ENCODE assay signal across 25 mouse cellular contexts in the genomic region with DNA sequence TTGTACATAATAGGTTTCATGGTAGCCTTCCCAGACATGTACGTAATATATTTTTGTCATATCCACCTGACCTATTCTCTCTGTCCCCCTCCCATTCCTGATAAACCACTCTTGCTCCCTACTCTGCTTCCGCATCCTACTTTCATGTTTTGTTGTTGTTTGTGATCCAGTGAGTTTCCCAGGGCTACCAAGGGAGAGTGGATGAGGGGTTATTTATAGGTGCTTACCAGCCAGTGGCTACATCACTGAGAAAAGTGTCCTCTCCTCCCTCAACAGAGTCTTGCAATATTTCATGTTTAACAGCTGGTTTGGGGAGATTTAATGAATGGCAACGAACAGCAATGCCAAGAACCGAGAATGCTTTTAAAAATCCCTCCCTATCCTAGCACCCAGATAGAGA.
DNase-seq lines count a peak whose midpoint lies in the region; ATAC-seq lines count a peak whose summit lies in the region.
"Had no signal": no experiment of that assay in that cellular context is flagged by ENCODE, and none has a peak within 500 bp of the region (broad histone marks: within the 10 kb centered on the region; RNA-seq: fewer than 3 reads in every experiment).

No protein-coding gene starts in this region.

- no peaks in the 10 kb centered on the region for H3K27me3 ChIP-seq in hindbrain, embryonic 14.5 days (ENCODE audit: control insufficient read depth, insufficient read depth, low read length)
- no peaks in the 10 kb centered on the region for H3K27me3 ChIP-seq in hindbrain, embryonic 11.5 days (ENCODE audit: control insufficient read depth, insufficient read depth, low read length)
- no peaks in the 10 kb centered on the region for H3K27me3 ChIP-seq in neural tube, embryonic 11.5 days (ENCODE audit: control insufficient read depth, insufficient read depth, low read length)
- no peaks in the 10 kb centered on the region for H3K27me3 ChIP-seq in neural tube, embryonic 12.5 days (replicated peaks)
- H3K27me3 ChIP-seq in neural tube, embryonic 15.5 days (replicated peaks): no peaks in the 10 kb centered on the region
- no peaks in the 10 kb centered on the region for H3K27me3 ChIP-seq in midbrain, embryonic 16.5 days (ENCODE audit: control insufficient read depth, insufficient read depth, low read depth, low read length)
- H3K27me3 ChIP-seq: forebrain, embryonic 13.5 days; heart, embryonic 12.5 days; heart, embryonic 15.5 days; hindbrain, embryonic 13.5 days had no signal

- 68% methylated on average over 4 of the region's 4 CpGs for WGBS in hindbrain, embryonic 14.5 days
- 89% methylated on average over 4 of the region's 4 CpGs for WGBS in hindbrain, embryonic 11.5 days
- WGBS in neural tube, embryonic 11.5 days: 57% methylated on average over 4 of the region's 4 CpGs
- WGBS in neural tube, embryonic 12.5 days: 54% methylated on average over 4 of the region's 4 CpGs
- 32% methylated on average over 4 of the region's 4 CpGs for WGBS in neural tube, embryonic 15.5 days
- WGBS in midbrain, embryonic 16.5 days: 73% methylated on average over 4 of the region's 4 CpGs

- H3K4me1 ChIP-seq in hindbrain, embryonic 14.5 days (replicated peaks; ENCODE audit: control insufficient read depth, insufficient read depth, low read length): peaks cover 24% of the 10 kb centered on the region; the same call in 1 of the 2 replicates
- H3K4me1 ChIP-seq in hindbrain, embryonic 11.5 days (replicated peaks; ENCODE audit: control insufficient read depth, insufficient read depth, low read length): no peaks in the 10 kb centered on the region
- no peaks in the 10 kb centered on the region for H3K4me1 ChIP-seq in neural tube, embryonic 11.5 days (ENCODE audit: control insufficient read depth, insufficient read depth, low read length)
- peaks cover 30% of the 10 kb centered on the region for H3K4me1 ChIP-seq in neural tube, embryonic 12.5 days
- peaks cover 30% of the 10 kb centered on the region for H3K4me1 ChIP-seq in neural tube, embryonic 15.5 days
- H3K4me1 ChIP-seq in midbrain, embryonic 16.5 days (ENCODE audit: control insufficient read depth, insufficient read depth, low read length): peaks cover 14% of the 10 kb centered on the region
- H3K4me1 ChIP-seq: heart, embryonic 12.5 days; heart, embryonic 15.5 days had no signal

- no peak overlapping the region for H3K4me2 ChIP-seq in hindbrain, embryonic 14.5 days (replicated peaks)
- H3K4me2 ChIP-seq in hindbrain, embryonic 11.5 days (replicated peaks; ENCODE audit: low read depth, low read length): no peak overlapping the region
- H3K4me2 ChIP-seq in neural tube, embryonic 11.5 days (ENCODE audit: low read depth): no peak overlapping the region
- peak overlapping the region; percentile 5; the same call in 1 of the 2 replicates for H3K4me2 ChIP-seq in neural tube, embryonic 12.5 days (replicated peaks)
- H3K4me2 ChIP-seq in neural tube, embryonic 15.5 days: peak overlapping the region; percentile 17; the same call in 1 of the 2 replicates
- no peak overlapping the region for H3K4me2 ChIP-seq in midbrain, embryonic 16.5 days (ENCODE audit: low read length)
- H3K4me2 ChIP-seq: heart, embryonic 12.5 days; heart, embryonic 15.5 days had no signal

- H3K9me3 ChIP-seq in hindbrain, embryonic 14.5 days (ENCODE audit: control insufficient read depth, low read length): no peaks in the 10 kb centered on the region
- H3K9me3 ChIP-seq in hindbrain, embryonic 11.5 days (ENCODE audit: control insufficient read depth, low read length): no peaks in the 10 kb centered on the region
- H3K9me3 ChIP-seq in neural tube, embryonic 11.5 days (ENCODE audit: control insufficient read depth, low read length): no peaks in the 10 kb centered on the region
- no peaks in the 10 kb centered on the region for H3K9me3 ChIP-seq in neural tube, embryonic 12.5 days
- no peaks in the 10 kb centered on the region for H3K9me3 ChIP-seq in neural tube, embryonic 15.5 days (replicated peaks)
- H3K9me3 ChIP-seq in midbrain, embryonic 16.5 days (replicated peaks; ENCODE audit: control insufficient read depth, low read length, poor library complexity, severe bottlenecking): no peaks in the 10 kb centered on the region
- H3K9me3 ChIP-seq: forebrain, embryonic 10.5 days; forebrain, embryonic 13.5 days; heart, embryonic 12.5 days; heart, embryonic 15.5 days; hindbrain, embryonic 13.5 days had no signal

- H3K9ac ChIP-seq in hindbrain, embryonic 14.5 days: no peak overlapping the region
- no peak overlapping the region for H3K9ac ChIP-seq in hindbrain, embryonic 11.5 days (ENCODE audit: low read depth, low read length)
- H3K9ac ChIP-seq in neural tube, embryonic 11.5 days (ENCODE audit: low read length): no peak overlapping the region
- H3K9ac ChIP-seq in neural tube, embryonic 12.5 days: no peak overlapping the region
- H3K9ac ChIP-seq in neural tube, embryonic 15.5 days (replicated peaks): no peak overlapping the region
- no peak overlapping the region for H3K9ac ChIP-seq in midbrain, embryonic 16.5 days (ENCODE audit: low read depth, low read length)
- H3K9ac ChIP-seq: forebrain, embryonic 13.5 days; heart, embryonic 12.5 days; heart, embryonic 15.5 days; hindbrain, embryonic 13.5 days had no signal

- H3K4me3 ChIP-seq in hindbrain, embryonic 14.5 days (replicated peaks; ENCODE audit: low read length): no peak overlapping the region
- no peak overlapping the region for H3K4me3 ChIP-seq in hindbrain, embryonic 11.5 days (ENCODE audit: low read depth, low read length)
- H3K4me3 ChIP-seq in neural tube, embryonic 11.5 days (ENCODE audit: low read depth, low read length): no peak overlapping the region
- H3K4me3 ChIP-seq in neural tube, embryonic 12.5 days: no peak overlapping the region
- H3K4me3 ChIP-seq in neural tube, embryonic 15.5 days (replicated peaks): no peak overlapping the region
- H3K4me3 ChIP-seq in midbrain, embryonic 16.5 days (ENCODE audit: low read depth, low read length): no peak overlapping the region
- H3K4me3 ChIP-seq: forebrain, embryonic 10.5 days; forebrain, embryonic 13.5 days; heart, embryonic 12.5 days; heart, embryonic 15.5 days; hindbrain, embryonic 13.5 days had no signal

- ATAC-seq in hindbrain, embryonic 14.5 days (ENCODE audit: low FRiP score): no peak
- ATAC-seq in hindbrain, embryonic 11.5 days (ENCODE audit: low FRiP score): no peak
- ATAC-seq in neural tube, embryonic 11.5 days (ENCODE audit: insufficient read depth, low FRiP score, low TSS enrichment): peak; percentile 54; the same call in 1 of the 2 replicates
- ATAC-seq in neural tube, embryonic 12.5 days (ENCODE audit: low FRiP score, low read depth): peak; percentile 51; the same call in 1 of the 2 replicates
- peak; percentile 55 for ATAC-seq in neural tube, embryonic 15.5 days (ENCODE audit: low FRiP score)
- no peak for ATAC-seq in midbrain, embryonic 16.5 days
- ATAC-seq: CD4-positive, CD25-positive, alpha-beta regulatory T cell, adult 4 months; forebrain, embryonic 13.5 days; forebrain, embryonic 16.5 days had no signal

- 0 out of 2 replicates have a peak overlapping the region, but pooled peaks have one; percentile 9 for H3K27ac ChIP-seq in hindbrain, embryonic 14.5 days
- H3K27ac ChIP-seq in hindbrain, embryonic 11.5 days (ENCODE audit: low read depth, low read length): no peak overlapping the region
- H3K27ac ChIP-seq in neural tube, embryonic 11.5 days (ENCODE audit: low read depth, low read length): peak overlapping the region; percentile 44; the same call in 1 of the 2 replicates
- no peak overlapping the region for H3K27ac ChIP-seq in neural tube, embryonic 12.5 days
- peak overlapping the region; percentile 67 for H3K27ac ChIP-seq in neural tube, embryonic 15.5 days (replicated peaks)
- no peak overlapping the region for H3K27ac ChIP-seq in midbrain, embryonic 16.5 days (ENCODE audit: low read length)
- H3K27ac ChIP-seq: forebrain, embryonic 10.5 days; forebrain, embryonic 13.5 days; heart, embryonic 15.5 days; hindbrain, embryonic 13.5 days had no signal

- no peak for DNase-seq in hindbrain, embryonic 14.5 days (ENCODE audit: low spot score)
- DNase-seq in hindbrain, embryonic 11.5 days (ENCODE audit: low spot score): no peak
- DNase-seq in neural tube, embryonic 11.5 days (ENCODE audit: low spot score): no peak
- DNase-seq in neural tube, embryonic 10.5 days (ENCODE audit: extremely low spot score, low spot score): no peak
- DNase-seq in adrenal gland, adult 18-20 months (ENCODE audit: low spot score in 2 of 2): no peak
- DNase-seq: adrenal gland, adult 8-10 months; adrenal gland, postnatal 25 days; cerebellum, adult 11-12 months; cerebellum, adult 8-10 months; cerebellum, postnatal 10 days; cerebellum, postnatal 36 days; gastrocnemius, postnatal 14 days; heart, adult 18-20 months; heart, postnatal 10 days; heart, postnatal 4 days had no signal

- H3K36me3 ChIP-seq in hindbrain, embryonic 14.5 days (replicated peaks; ENCODE audit: control insufficient read depth, insufficient read depth): no peaks in the 10 kb centered on the region
- no peaks in the 10 kb centered on the region for H3K36me3 ChIP-seq in hindbrain, embryonic 11.5 days (ENCODE audit: control insufficient read depth, insufficient read depth, low read length)
- H3K36me3 ChIP-seq in neural tube, embryonic 11.5 days (ENCODE audit: control insufficient read depth, insufficient read depth, low read length): no peaks in the 10 kb centered on the region
- no peaks in the 10 kb centered on the region for H3K36me3 ChIP-seq in neural tube, embryonic 12.5 days
- H3K36me3 ChIP-seq in neural tube, embryonic 15.5 days: no peaks in the 10 kb centered on the region
- H3K36me3 ChIP-seq in midbrain, embryonic 16.5 days (ENCODE audit: control insufficient read depth, insufficient read depth, low read length): no peaks in the 10 kb centered on the region
- H3K36me3 ChIP-seq: forebrain, embryonic 10.5 days; heart, embryonic 12.5 days; heart, embryonic 15.5 days; hindbrain, embryonic 13.5 days had no signal

Comparison
In these comparisons a context has a peak if more than half of its experiments do, and no peak if none do; other contexts are left out.
1. H3K27ac ChIP-seq: peak in hindbrain, embryonic 14.5 days (single experiment), neural tube, embryonic 11.5 days (single experiment) and neural tube, embryonic 15.5 days (single experiment); none in hindbrain, embryonic 11.5 days (single experiment), neural tube, embryonic 12.5 days (single experiment) and midbrain, embryonic 16.5 days (single experiment).
2. H3K4me2 ChIP-seq: peak in neural tube, embryonic 12.5 days (single experiment) and neural tube, embryonic 15.5 days (single experiment); none in hindbrain, embryonic 14.5 days (single experiment), hindbrain, embryonic 11.5 days (single experiment), neural tube, embryonic 11.5 days (single experiment) and midbrain, embryonic 16.5 days (single experiment).
3. ATAC-seq: peak in neural tube, embryonic 11.5 days (single experiment), neural tube, embryonic 12.5 days (single experiment) and neural tube, embryonic 15.5 days (single experiment); none in hindbrain, embryonic 14.5 days (single experiment), hindbrain, embryonic 11.5 days (single experiment) and midbrain, embryonic 16.5 days (single experiment).